13 mouse cellular contexts compared by ENCODE assay signal in the genomic region with DNA sequence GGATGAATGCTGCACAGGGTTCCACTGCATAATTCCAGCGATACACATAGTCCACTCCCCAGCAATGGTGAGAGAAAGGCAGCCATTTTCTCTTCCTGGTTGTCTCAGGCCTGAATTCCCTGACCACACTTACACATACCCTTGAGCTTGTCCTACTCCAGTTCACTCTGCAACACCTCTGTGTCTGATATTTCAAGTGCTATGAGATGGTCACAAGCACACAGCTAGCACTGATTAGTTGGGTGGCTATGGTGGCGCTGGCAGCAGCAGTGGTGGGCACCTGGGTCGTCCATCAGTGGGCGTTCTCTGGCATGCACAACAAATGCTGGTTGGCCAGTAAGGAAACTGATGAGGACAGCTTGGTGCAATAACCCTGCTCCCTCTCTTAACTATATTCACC. TPM values are rescaled to one million over a fixed set of nuclear protein-coding genes. Genes with fewer than 3 reads are reported as not detected.
"Had no signal": no experiment of that assay in that cellular context is flagged by ENCODE, and none has a peak within 500 bp of the region (broad histone marks: within the 10 kb centered on the region; RNA-seq: fewer than 3 reads in every experiment).

No protein-coding gene starts in this region.

- H3K4me2 ChIP-seq: kidney, embryonic 15.5 days; limb, embryonic 13.5 days; liver, embryonic 11.5 days; liver, embryonic 15.5 days; lung, embryonic 14.5 days; midbrain, embryonic 13.5 days; stomach, embryonic 15.5 days had no signal

- H3K4me1 ChIP-seq: kidney, embryonic 15.5 days; liver, embryonic 15.5 days; midbrain, embryonic 13.5 days; stomach, embryonic 15.5 days had no signal

- H3K27ac ChIP-seq: kidney, embryonic 15.5 days; limb, embryonic 13.5 days; liver, embryonic 15.5 days; macrophage; midbrain, embryonic 13.5 days; stomach, embryonic 15.5 days had no signal

- H3K4me3 ChIP-seq: kidney, embryonic 15.5 days; limb, embryonic 13.5 days; liver, embryonic 15.5 days; midbrain, embryonic 13.5 days; stomach, embryonic 15.5 days had no signal

- H3K27me3 ChIP-seq: kidney, embryonic 15.5 days; limb, embryonic 13.5 days; liver, embryonic 15.5 days; midbrain, embryonic 13.5 days; stomach, embryonic 15.5 days had no signal

- H3K9ac ChIP-seq: kidney, embryonic 15.5 days; limb, embryonic 13.5 days; liver, embryonic 15.5 days; lung, embryonic 14.5 days; midbrain, embryonic 13.5 days; stomach, embryonic 15.5 days had no signal

- DNase-seq: kidney, postnatal 25 days; lung, embryonic 14.5 days; lung, postnatal 14 days; right cerebral cortex, postnatal 14 days; thymus, adult 2 months; thymus, postnatal 25 days had no signal

- H3K36me3 ChIP-seq: liver, embryonic 15.5 days; midbrain, embryonic 13.5 days; stomach, embryonic 15.5 days had no signal

- ATAC-seq: midbrain, embryonic 13.5 days had no signal

- H3K9me3 ChIP-seq: limb, embryonic 13.5 days; liver, embryonic 15.5 days; stomach, embryonic 15.5 days had no signal

RNA-seq across cellular contexts. Expression of a gene that starts 45.5 kb away (rescaled TPM):
- polyA plus RNA-seq: macrophage had no signal
